Mouse (Mus musculus): ENCODE measurements around the gene Cldn7.
"Not testable (repeated sequence)": the region's sequence is repeated elsewhere in the genome, so short reads cannot be mapped to it uniquely, and the experiment has no call there.

The Cldn7 gene

GRCm38 (mm10) chr11:69964650-69965270 is at the start of gene Cldn7:
Gene Cldn7 (plus strand): TSS chr11:69964779.
- DNase-seq = no peak

DNA sequence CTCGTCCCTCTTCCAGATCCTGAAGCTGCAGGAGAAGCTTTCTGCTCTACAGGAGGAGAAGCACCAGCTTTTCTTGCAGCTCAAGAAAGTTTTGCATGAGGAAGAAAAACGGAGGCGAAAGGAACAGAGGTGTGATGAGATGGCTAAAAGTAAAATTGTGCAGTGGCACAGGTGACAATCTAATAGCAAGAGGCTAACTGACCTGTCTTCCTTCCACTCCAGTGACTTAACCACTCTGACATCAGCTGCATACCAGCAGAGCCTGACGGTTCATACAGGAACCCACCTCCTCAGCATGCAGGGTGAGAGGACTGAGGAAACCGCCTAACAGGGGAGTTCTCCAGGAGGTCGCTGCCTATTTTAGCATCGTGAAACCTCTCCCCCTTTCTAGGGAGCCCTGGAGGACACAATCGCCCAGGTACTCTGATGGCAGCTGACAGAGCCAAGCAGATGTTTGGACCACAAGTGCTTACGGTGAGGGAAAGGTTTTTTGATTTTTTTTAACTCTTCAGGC is 49.6 kb upstream of the Cldn7 start:
- no peak for DNase-seq

DNA sequence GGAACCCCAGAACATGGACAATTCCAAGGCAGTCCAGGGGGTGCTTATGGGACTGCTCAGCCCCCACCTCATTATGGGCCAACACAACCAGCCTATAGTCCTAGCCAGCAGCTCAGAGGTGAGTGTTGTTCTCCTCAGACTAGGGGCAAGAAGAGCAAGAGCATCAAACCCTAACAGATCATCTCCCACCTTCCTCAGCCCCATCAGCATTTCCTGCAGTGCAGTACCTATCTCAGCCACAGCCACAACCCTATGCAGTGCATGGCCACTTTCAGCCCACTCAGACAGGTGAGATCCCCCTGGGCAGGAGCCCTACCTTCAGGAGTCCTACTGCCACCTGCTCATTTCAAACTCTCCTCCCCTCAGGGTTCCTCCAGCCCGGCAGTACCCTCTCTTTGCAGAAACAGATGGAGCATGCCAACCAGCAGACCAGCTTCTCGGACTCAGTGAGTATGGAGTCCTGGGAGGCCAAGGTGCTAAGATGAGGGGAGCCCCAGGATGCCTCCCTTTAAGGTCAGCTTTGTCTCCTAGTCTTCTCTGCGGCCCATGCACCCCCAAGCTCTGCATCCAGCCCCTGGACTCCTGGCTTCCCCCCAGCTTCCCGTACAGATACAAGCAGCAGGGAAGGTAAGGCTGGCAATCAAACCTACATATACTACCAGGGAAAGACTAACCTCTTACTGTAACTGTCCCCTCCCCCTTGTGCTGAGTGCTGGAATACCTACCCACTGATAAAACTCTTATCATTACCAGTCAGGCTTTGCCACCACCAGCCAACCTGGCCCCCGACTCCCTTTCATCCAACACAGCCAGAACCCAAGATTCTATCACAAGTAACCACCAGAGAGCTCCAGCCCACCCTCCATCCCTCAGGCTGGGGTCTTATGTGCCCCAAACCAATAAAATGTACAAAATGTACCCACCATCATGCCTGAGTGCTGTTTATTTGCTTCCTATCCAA is 48.6 kb upstream of the Cldn7 start:
- no peak for DNase-seq

- not testable (repeated sequence) for DNase-seq
These were observed 47.8 kb upstream of the Cldn7 start for GRCm38 (mm10) chr11:69916652-69917378.

DNA sequence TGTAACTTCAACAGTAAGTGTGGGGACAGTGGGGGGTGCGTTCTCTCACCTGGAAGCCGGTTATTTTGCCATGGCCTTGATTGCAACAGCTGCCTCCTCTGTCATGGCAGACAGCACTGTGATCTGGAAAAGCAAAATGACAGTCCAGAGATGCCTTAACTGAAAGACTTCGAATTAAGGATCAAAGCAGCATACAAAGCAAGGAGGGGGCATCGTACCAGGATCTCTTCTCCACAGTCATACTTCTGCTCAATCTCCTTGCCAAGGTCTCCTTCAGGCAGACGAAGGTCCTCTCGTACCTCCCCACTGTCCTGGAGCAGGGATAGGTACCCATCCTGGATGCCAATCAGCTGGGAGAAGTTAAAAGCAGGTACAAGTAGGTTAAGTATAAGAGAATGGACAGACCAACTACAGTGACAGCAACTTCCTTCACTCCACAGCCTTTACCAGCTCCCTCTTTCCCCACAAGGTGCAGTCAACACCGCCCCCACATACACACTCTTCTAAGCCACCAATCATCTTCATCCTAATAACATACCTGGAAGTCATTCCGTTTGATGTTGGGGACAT is 47.1 kb upstream of the Cldn7 start:
- no peak for DNase-seq

DNA sequence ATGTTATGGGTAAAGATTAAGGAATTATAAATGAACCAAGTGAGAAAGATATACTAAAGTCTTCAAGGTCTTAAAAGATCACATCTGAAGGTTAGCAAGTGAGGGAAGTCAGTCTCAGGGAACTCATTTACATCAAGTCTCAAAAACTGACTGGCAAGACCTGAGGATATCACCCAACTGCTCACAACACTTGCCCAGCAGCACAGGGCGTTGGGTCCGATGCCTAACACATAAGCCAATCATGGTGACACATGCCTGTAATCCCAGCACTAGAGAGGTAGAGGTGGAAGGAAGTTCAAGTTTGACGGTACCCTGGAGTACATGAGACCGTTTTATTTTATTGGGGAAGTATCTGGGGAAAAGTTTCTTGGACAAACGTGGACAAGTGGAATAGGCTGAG is 46.5 kb upstream of the Cldn7 start:
- no peak for DNase-seq

DNA sequence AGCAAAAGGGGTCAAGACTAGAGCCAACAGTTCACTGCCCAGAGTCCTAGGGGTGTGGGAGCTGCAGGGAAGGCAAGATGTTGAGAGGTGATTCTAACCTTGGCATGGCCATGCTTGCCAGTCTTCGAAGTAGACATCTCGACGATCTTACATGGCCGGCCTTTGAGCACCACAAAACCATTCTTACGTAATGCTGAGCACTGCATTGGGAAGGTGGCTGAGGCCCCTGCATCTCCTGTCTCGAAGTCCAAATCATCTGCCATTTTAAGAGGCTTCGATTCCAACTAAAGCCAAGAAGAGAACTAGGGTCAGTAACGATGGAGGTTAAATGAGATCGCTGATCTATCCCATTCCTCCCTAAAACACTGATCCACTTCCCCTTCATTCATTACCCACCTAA is 45.5 kb upstream of the Cldn7 start:
- DNase-seq = no peak

- peak; percentile 39 to 42 for DNase-seq
These were observed 44.8 kb upstream of the Cldn7 start for GRCm38 (mm10) chr11:69919661-69920265.

GRCm38 (mm10) chr11:69920266-69921031 is 44.1 kb upstream of the Cldn7 start:
- DNase-seq = peak in 1 of 2 experiments; percentile 40

DNA sequence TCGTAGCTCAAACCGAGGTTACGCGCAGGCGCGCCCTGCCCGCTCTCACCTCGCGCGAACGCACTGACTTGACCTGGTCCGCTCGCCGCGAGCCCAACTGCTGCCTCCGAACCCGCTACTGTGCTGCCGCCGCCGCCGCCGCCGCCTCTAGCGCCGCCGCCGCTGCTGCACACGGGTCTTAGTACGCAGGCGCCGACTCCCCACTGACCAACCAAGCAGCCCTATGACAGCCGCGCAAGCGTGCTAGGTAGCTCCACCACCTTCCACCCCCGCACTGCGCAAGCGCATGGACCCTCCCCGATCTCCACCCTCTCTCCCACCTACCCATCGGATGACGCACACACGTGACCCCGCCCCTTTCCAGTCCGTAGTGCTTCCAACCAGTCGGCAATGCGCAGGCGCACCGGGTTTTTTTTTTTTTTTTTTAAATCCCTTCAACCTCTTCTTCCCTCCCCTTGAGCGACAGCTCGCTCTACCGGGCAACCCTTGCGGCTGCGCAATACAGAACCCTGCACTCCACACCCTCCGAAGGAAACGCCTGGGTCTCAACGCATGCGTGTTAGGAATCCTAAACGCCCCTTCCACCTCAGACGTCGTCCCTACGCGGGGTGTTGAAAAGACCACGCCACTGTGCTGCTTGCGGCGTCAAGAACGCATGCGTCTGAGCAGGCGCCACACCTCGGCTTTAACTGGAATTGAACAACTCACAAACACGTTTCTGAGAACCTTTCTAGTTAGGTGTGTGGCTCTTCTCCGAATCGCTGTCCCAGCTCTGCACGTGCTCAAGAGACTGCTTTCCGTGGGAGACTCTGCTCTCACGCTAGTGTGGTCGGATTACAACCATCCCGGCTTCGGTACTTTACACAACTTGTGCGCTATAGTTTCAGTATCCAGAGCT is 43.2 kb upstream of the Cldn7 start, which contains the start of gene Eif5a:
Gene Eif5a (minus strand): TSS at position 845 of the 898 bp plus-strand sequence.
- DNase-seq = peak; percentile 100

DNA sequence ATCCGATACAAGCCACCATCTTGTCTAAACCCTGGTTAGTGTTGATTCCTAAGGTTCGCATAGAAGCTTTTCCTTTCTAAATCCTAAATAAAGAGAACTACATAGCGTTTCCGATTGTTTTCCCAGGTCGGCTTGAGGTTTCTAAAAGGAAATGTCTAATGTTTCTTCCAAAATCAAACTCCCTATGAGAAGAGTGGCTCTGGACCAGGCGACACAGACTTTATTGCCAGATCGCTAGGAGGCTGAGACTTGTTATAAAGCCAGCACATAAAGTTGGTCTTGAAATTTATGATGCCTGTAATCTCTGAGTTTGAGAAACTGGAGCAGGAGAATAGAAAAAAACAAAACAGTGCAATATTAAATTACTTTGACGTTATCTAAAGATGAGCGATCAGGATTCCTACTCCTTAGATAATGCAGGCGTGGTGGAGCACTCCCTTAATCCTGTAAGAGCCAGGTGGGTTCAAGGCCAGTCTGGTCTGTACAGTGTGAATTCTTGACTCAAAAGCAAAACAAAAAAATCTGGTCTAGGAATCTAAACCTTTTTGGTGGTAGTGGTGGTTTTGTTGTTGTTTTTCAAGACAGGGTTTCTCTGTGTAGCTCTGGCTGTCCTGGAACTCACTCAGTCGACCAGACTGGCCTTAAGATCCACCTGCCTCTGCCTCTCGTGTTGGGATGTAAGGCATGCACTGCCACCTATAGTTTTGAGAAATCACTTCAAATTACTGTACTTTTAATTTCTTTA is 42.4 kb upstream of the Cldn7 start:
- DNase-seq = no peak

DNA sequence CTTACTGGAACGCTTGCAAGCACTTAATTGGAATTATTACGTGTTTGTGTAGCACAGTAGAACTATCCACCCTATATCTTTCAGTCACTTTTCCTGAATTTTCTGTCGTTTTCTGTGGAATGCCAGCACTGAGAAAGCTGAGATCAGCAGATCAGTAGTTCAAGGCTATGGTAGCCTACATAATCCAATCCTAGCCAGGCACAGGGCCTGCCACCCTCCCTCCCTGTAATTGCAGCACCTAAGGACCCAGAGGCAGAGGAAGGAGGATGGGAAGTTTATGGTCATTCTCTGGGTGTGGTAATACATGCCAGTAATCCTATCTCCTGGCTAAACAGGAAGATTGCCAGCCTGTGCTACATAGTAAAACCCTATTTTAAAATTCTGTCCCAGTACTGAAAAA is 41.8 kb upstream of the Cldn7 start:
- no peak for DNase-seq

DNA sequence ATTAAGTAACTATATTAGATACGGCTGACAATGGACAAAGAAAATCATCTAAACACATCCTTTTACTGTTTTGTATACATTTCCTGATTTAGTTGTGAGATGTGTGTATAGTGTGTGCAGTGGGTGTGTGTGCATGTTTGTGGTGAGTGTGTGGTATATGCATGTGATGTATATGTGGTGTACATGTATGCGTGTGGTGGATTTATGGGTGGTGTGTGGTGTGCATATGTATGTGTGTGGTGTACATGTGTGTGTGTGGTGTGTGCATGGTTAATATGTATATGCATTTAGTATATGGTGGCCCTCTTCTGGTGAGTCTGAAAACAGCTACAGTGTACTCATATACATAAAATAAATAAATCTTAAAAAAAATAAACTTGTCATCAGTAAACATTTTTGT is 37.1 kb upstream of the Cldn7 start:
- no peak for DNase-seq

GRCm38 (mm10) chr11:69929712-69930111 is 34.9 kb upstream of the Cldn7 start:
- DNase-seq = no peak

- DNase-seq = not testable (repeated sequence)
These were observed 34.4 kb upstream of the Cldn7 start for GRCm38 (mm10) chr11:69930176-69930575.

- no peak for DNase-seq
These were observed 33.5 kb upstream of the Cldn7 start for GRCm38 (mm10) chr11:69930967-69931537.

- no peak for DNase-seq
These were observed 32.8 kb upstream of the Cldn7 start for GRCm38 (mm10) chr11:69931769-69932168.

GRCm38 (mm10) chr11:69932254-69932653 is 32.3 kb upstream of the Cldn7 start:
- no peak for DNase-seq

DNA sequence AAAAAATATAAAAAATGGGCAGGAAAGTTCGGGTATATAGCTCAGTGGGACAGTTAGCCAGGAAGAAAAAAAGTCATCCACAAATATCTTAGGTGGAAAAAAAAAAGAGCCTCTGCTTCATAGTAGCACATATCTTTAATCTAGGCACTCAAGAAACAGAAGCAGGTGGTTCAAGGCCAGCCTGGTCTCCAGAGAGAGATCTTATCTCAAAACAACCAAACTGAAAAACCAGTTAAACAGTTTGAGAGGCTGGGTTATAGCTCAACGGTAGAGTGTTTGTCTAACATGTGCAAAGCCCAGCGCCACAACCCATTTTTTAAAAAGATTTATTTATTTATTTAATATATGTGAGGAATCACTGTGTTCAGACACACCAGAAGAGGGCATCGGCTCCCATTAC is 31.5 kb upstream of the Cldn7 start:
- DNase-seq = no peak

Measured in cerebellum, postnatal 36 days (tissue).